Mouse (Mus musculus): ENCODE data around the gene Evi2b. TPM values are rescaled to one million over a fixed set of nuclear protein-coding genes. Genes with fewer than 3 reads are reported as not detected.

Gene Evi2b
- polyA plus RNA-seq, 1 experiment from 2014 or later: 0.87 TPM

DNA sequence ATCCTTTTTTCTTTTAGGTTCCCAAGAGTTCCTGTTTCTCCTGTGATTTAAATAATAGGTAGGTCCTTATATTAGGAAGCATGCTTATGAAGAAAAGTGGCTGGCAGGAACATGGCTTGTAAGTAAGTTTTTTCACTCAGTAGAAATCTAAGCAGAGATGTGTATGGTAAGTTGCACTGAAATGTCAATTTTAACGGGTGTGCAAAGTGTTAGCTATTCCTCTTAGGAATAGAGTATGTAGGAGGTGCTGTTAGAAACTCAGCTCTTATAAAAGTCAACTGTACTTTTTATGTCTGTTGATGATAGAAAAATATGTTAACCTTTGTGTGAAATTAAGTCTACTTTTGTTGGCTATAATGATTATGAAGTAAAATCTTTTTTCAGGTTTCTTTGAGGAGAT is 55.5 kb downstream of the Evi2b start:
- Histone ChIP-seq H3K9ac (no peak overlapping the region), H3K4me1 (replicated peaks) (no peaks in the 10 kb centered on the region), H3K9me3 (no peaks in the 10 kb centered on the region), H3K27ac (replicated peaks) (no peak overlapping the region), H3K36me3 (peaks cover 55% of the 10 kb centered on the region), H3K4me2 (no peak overlapping the region), H3K4me3 (no peak overlapping the region), H3K27me3 (no peaks in the 10 kb centered on the region)
- no peak for ATAC-seq (ENCODE audit: low read depth)
- 82% methylated on average over 1 of the region's 1 CpGs for WGBS

Other genes with a start within 250 kb of the Evi2b start
- not detected in 2 replicates for gene Gm9964, start 226.9 kb downstream of the Evi2b start, polyA plus RNA-seq (2015; fragmentation: Nextera tagmentation; extraction: Ambion mirVana)
- gene Nf1, start 184.1 kb downstream of the Evi2b start, polyA plus RNA-seq (2015; fragmentation: Nextera tagmentation; extraction: Ambion mirVana): 6.1 and 6.8 TPM in 2 replicates
- 1.5 and 2.4 TPM in 2 replicates for gene Omg, start 19.7 kb downstream of the Evi2b start, polyA plus RNA-seq (2015; fragmentation: Nextera tagmentation; extraction: Ambion mirVana)
- gene Evi2, start 6.8 kb upstream of the Evi2b start, polyA plus RNA-seq (2015; fragmentation: Nextera tagmentation; extraction: Ambion mirVana): 0.63 TPM in 2 replicates
- gene Evi2a, start 6.8 kb upstream of the Evi2b start, polyA plus RNA-seq (2015; fragmentation: Nextera tagmentation; extraction: Ambion mirVana): 3.5 and 3.8 TPM in 2 replicates
- gene Rab11fip4, start 67.5 kb upstream of the Evi2b start, polyA plus RNA-seq (2015; fragmentation: Nextera tagmentation; extraction: Ambion mirVana): 24.6 and 25.4 TPM in 2 replicates

Data from neural tube, embryonic 13.5 days (tissue).